Mouse (Mus musculus) midbrain, embryonic 14.5 days (tissue): ENCODE data around the gene Guca2a. TPM values are rescaled to one million over a fixed set of nuclear protein-coding genes. Genes with fewer than 3 reads are reported as not detected.
A peak's percentile ranks its signal among the peaks of the same experiment; 100 is the strongest.

Source experiments
- ATAC-seq: fragments of 200-750 bp; cut with Nextera tagmentation; 2 replicates; pipeline ENCODE4 v1.8.0; 2017; ENCODE audit warnings: moderate number of reproducible peaks, moderate library complexity; ENCODE audit not compliant: low FRiP score, low TSS enrichment
- DNase-seq: peaks from one replicate; pipeline ENCODE4 v3.0.0-alpha.2; 2015
- H3K27ac ChIP-seq: fragments of 300-500 bp; sonication (generic); replicated peaks from 2 replicates; pipeline ENCODE4 v1.5.1; 2014; ENCODE audit warnings: mild to moderate bottlenecking, low read depth, low read length, moderate library complexity
- H3K27me3 ChIP-seq: fragments of 300-500 bp; sonication (generic); 2 replicates; pipeline ENCODE4 v1.6.1; 2014; ENCODE audit warnings: low read length, control low read depth, mixed read lengths; ENCODE audit not compliant: control insufficient read depth, insufficient read depth
- H3K36me3 ChIP-seq: fragments of 300-500 bp; sonication (generic); 2 replicates; pipeline ENCODE4 v1.6.1; 2014; ENCODE audit warnings: low read length, control low read depth; ENCODE audit not compliant: control insufficient read depth, insufficient read depth
- H3K4me1 ChIP-seq: fragments of 300-500 bp; sonication (generic); 2 replicates; pipeline ENCODE4 v1.6.1; 2014; ENCODE audit warnings: mild to moderate bottlenecking, antibody characterized with exemption, low read length, control low read depth; ENCODE audit not compliant: control insufficient read depth, insufficient read depth
- H3K4me2 ChIP-seq: fragments of 300-500 bp; sonication (generic); 2 replicates; pipeline ENCODE4 v1.6.1; 2014; ENCODE audit warnings: mild to moderate bottlenecking, low read length, moderate library complexity
- H3K4me3 ChIP-seq: fragments of 300-500 bp; sonication (generic); replicated peaks from 2 replicates; pipeline ENCODE4 v1.5.1; 2014; ENCODE audit warnings: low read depth, low read length
- H3K9ac ChIP-seq: fragments of 300-500 bp; sonication (generic); replicated peaks from 2 replicates; pipeline ENCODE4 v1.6.1; 2014; ENCODE audit warnings: mild to moderate bottlenecking, low read length, moderate library complexity
- H3K9me3 ChIP-seq: fragments of 300-500 bp; sonication (generic); 2 replicates; pipeline ENCODE4 v1.6.1; 2016; ENCODE audit warnings: low read length, control low read depth, mixed read lengths; ENCODE audit not compliant: control insufficient read depth
- WGBS: fragments of 180-500 bp; shearing (Covaris S2); extraction: QIAGEN DNeasy Blood & Tissue Kit; methylation state at CpG from one replicate; pipeline ENCODE4 v1.1.7; 2014; 5-methylcytosine and 5-hydroxymethylcytosine counted together
- polyA plus RNA-seq: library from polyadenylated mRNA; unstranded; fragments of >200 nt; fragmentation: Nextera tagmentation; extraction: Ambion mirVana; gene quantifications from 2 replicates; pipeline ENCODE4 v1.2.1, GENCODE M21; 2014

Gene Guca2a
- polyA plus RNA-seq, 1 experiment from 2014 or later: not detected

GRCm38 (mm10) chr4:119634908-119635660, 2.4 kb upstream of the Guca2a start:
- H3K36me3 ChIP-seq: peaks cover 8% of the 10 kb centered on the region; the same call in 1 of the 2 replicates
- no peak overlapping the region for H3K4me2 ChIP-seq
- ATAC-seq (no peak), DNase-seq (peak; percentile 15)
- no peaks in the 10 kb centered on the region for H3K27me3 ChIP-seq
- H3K27ac ChIP-seq: no peak overlapping the region
- H3K9me3 ChIP-seq: no peaks in the 10 kb centered on the region
- WGBS: 70% methylated on average over 6 of the region's 6 CpGs
- no peak overlapping the region for H3K4me3 ChIP-seq
- H3K9ac ChIP-seq: no peak overlapping the region
- no peaks in the 10 kb centered on the region for H3K4me1 ChIP-seq

GRCm38 (mm10) chr4:119635686-119636085, 1.8 kb upstream of the Guca2a start:
- ATAC-seq (no peak), DNase-seq (no peak)
- H3K4me2 ChIP-seq: no peak overlapping the region
- 0 out of 2 replicates have a peak, but pooled peaks cover 2% of the 10 kb centered on the region for H3K36me3 ChIP-seq
- H3K27ac ChIP-seq: no peak overlapping the region
- H3K4me1 ChIP-seq: no peaks in the 10 kb centered on the region
- H3K9ac ChIP-seq: no peak overlapping the region
- no peak overlapping the region for H3K4me3 ChIP-seq
- WGBS: 86% methylated on average over 8 of the region's 8 CpGs
- no peaks in the 10 kb centered on the region for H3K9me3 ChIP-seq
- no peaks in the 10 kb centered on the region for H3K27me3 ChIP-seq

- H3K27ac ChIP-seq: no peak overlapping the region
- no peaks in the 10 kb centered on the region for H3K36me3 ChIP-seq
- DNase-seq (no peak), ATAC-seq (no peak)
- H3K27me3 ChIP-seq: no peaks in the 10 kb centered on the region
- no peak overlapping the region for H3K4me2 ChIP-seq
- no peaks in the 10 kb centered on the region for H3K4me1 ChIP-seq
- no peak overlapping the region for H3K4me3 ChIP-seq
- H3K9me3 ChIP-seq: no peaks in the 10 kb centered on the region
- 90% methylated on average over 7 of the region's 7 CpGs for WGBS
- H3K9ac ChIP-seq: no peak overlapping the region
These were observed 773 bp upstream of the Guca2a start for GRCm38 (mm10) chr4:119636731-119637130.

GRCm38 (mm10) chr4:119637946-119638345, 442 bp downstream of the Guca2a start:
- no peak overlapping the region for H3K9ac ChIP-seq
- H3K36me3 ChIP-seq: no peaks in the 10 kb centered on the region
- H3K4me1 ChIP-seq: no peaks in the 10 kb centered on the region
- 87% methylated on average over 6 of the region's 6 CpGs for WGBS
- no peak overlapping the region for H3K4me3 ChIP-seq
- ATAC-seq: no peak
- no peak for DNase-seq
- H3K27me3 ChIP-seq: no peaks in the 10 kb centered on the region
- H3K4me2 ChIP-seq: no peak overlapping the region
- no peak overlapping the region for H3K27ac ChIP-seq
- no peaks in the 10 kb centered on the region for H3K9me3 ChIP-seq

- H3K27me3 ChIP-seq: no peaks in the 10 kb centered on the region
- no peak overlapping the region for H3K4me2 ChIP-seq
- H3K36me3 ChIP-seq: no peaks in the 10 kb centered on the region
- ATAC-seq: no peak
- no peak for DNase-seq
- H3K9me3 ChIP-seq: no peaks in the 10 kb centered on the region
- no peak overlapping the region for H3K4me3 ChIP-seq
- no peak overlapping the region for H3K9ac ChIP-seq
- WGBS: 60% methylated on average over 11 of the region's 11 CpGs
- no peaks in the 10 kb centered on the region for H3K4me1 ChIP-seq
- H3K27ac ChIP-seq: no peak overlapping the region
These were observed 1.2 kb downstream of the Guca2a start for GRCm38 (mm10) chr4:119638656-119639055.

GRCm38 (mm10) chr4:119642666-119643065, 5.2 kb downstream of the Guca2a start:
- 81% methylated on average over 4 of the region's 4 CpGs for WGBS
- H3K27me3 ChIP-seq: no peaks in the 10 kb centered on the region
- DNase-seq (no peak), ATAC-seq (no peak)
- no peak overlapping the region for H3K27ac ChIP-seq
- no peak overlapping the region for H3K4me3 ChIP-seq
- H3K9me3 ChIP-seq: no peaks in the 10 kb centered on the region
- no peak overlapping the region for H3K9ac ChIP-seq
- H3K4me2 ChIP-seq: no peak overlapping the region
- H3K36me3 ChIP-seq: no peaks in the 10 kb centered on the region
- no peaks in the 10 kb centered on the region for H3K4me1 ChIP-seq

- no peak overlapping the region for H3K4me3 ChIP-seq
- no peaks in the 10 kb centered on the region for H3K36me3 ChIP-seq
- 79% methylated on average over 1 of the region's 1 CpGs for WGBS
- H3K4me2 ChIP-seq: no peak overlapping the region
- DNase-seq (no peak), ATAC-seq (no peak)
- H3K27me3 ChIP-seq: no peaks in the 10 kb centered on the region
- H3K9me3 ChIP-seq: peaks cover 6% of the 10 kb centered on the region; the same call in 1 of the 2 replicates
- no peak overlapping the region for H3K27ac ChIP-seq
- no peak overlapping the region for H3K9ac ChIP-seq
- H3K4me1 ChIP-seq: no peaks in the 10 kb centered on the region
These were observed 19.5 kb downstream of the Guca2a start for GRCm38 (mm10) chr4:119657011-119657410.

- Histone ChIP-seq H3K4me1 (no peaks in the 10 kb centered on the region), H3K9ac (no peak overlapping the region), H3K4me2 (no peak overlapping the region), H3K27ac (no peak overlapping the region), H3K4me3 (no peak overlapping the region), H3K9me3 (peaks cover 4% of the 10 kb centered on the region; the same call in 1 of the 2 replicates), H3K36me3 (no peaks in the 10 kb centered on the region), H3K27me3 (no peaks in the 10 kb centered on the region)
- 48% methylated on average over 2 of the region's 2 CpGs for WGBS
- ATAC-seq: no peak
- DNase-seq: no peak
These were observed 20.7 kb downstream of the Guca2a start for GRCm38 (mm10) chr4:119658246-119658645.

GRCm38 (mm10) chr4:119658731-119659130, 21.2 kb downstream of the Guca2a start, which contains the start of gene Guca2b:
Gene Guca2b (minus strand): TSS chr4:119658954.
- 90% methylated on average over 4 of the region's 4 CpGs for WGBS
- no peak within 1 kb of the TSS for H3K27ac ChIP-seq
- no peak within 1 kb of the TSS for H3K4me3 ChIP-seq
- no peaks in the 10 kb centered on the region for H3K27me3 ChIP-seq
- no peaks in the 10 kb centered on the region for H3K9me3 ChIP-seq
- ATAC-seq: no peak
- no peak within 1 kb of the TSS for H3K4me2 ChIP-seq
- no peak for DNase-seq
- no peaks in the 10 kb centered on the region for H3K4me1 ChIP-seq
- H3K9ac ChIP-seq: no peak within 1 kb of the TSS
- H3K36me3 ChIP-seq: no peaks in the 10 kb centered on the region
